ENCODE assay signal across 15 mouse cellular contexts in the genomic region with DNA sequence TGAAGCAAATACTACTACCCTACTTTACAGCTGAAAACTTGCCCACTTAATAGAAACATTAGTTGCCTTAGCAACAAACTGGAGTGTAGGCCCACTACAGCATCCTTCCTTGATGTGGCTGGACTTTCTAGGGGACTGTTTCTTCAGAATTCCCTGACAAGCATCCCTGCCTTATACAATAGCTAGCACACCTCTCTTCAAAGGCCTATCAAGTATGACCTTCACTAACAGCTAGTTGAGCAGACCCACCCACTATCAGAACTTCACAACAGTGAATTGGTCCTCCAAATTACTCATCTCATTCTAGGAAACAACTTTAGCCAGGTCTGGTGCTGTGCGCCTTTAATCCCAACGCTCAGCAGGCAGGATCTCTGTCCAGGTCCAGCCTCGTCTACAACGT.
"Had no signal": no experiment of that assay in that cellular context is flagged by ENCODE, and none has a peak within 500 bp of the region (broad histone marks: within the 10 kb centered on the region; RNA-seq: fewer than 3 reads in every experiment).

No protein-coding gene starts in this region.

- H3K4me2 ChIP-seq: lung, embryonic 14.5 days; midbrain, embryonic 11.5 days; midbrain, embryonic 13.5 days; midbrain, embryonic 15.5 days; neural tube, embryonic 12.5 days had no signal

- H3K27me3 ChIP-seq: megakaryocyte, embryonic 14.5 days; midbrain, embryonic 13.5 days; midbrain, embryonic 15.5 days; neural tube, embryonic 12.5 days had no signal

- H3K27ac ChIP-seq: liver, embryonic 14.5 days; macrophage; midbrain, embryonic 13.5 days; midbrain, embryonic 15.5 days; neural tube, embryonic 12.5 days had no signal

- H3K9ac ChIP-seq: liver, embryonic 14.5 days; lung, embryonic 14.5 days; midbrain, embryonic 13.5 days; midbrain, embryonic 15.5 days; neural tube, embryonic 12.5 days had no signal

- ATAC-seq: midbrain, embryonic 13.5 days; midbrain, embryonic 15.5 days had no signal

- H3K9me3 ChIP-seq: megakaryocyte, embryonic 14.5 days; midbrain, embryonic 13.5 days; midbrain, embryonic 15.5 days; neural tube, embryonic 12.5 days had no signal

- H3K4me1 ChIP-seq: megakaryocyte, embryonic 14.5 days; midbrain, embryonic 13.5 days; midbrain, embryonic 15.5 days; neural tube, embryonic 12.5 days had no signal

- DNase-seq: lung, adult 18-20 months; lung, embryonic 14.5 days; lung, postnatal 14 days; lung, postnatal 36 days; right cerebral cortex, postnatal 14 days; thymus, adult 18-20 months; thymus, postnatal 14 days; thymus, postnatal 36 days had no signal

- H3K4me3 ChIP-seq: megakaryocyte, embryonic 14.5 days; midbrain, embryonic 13.5 days; midbrain, embryonic 15.5 days; neural tube, embryonic 12.5 days had no signal
